Mouse (Mus musculus): ENCODE data around the gene Pafah1b1. TPM values are rescaled to one million over a fixed set of nuclear protein-coding genes. Genes with fewer than 3 reads are reported as not detected.

Gene Pafah1b1
- polyA plus RNA-seq, 1 experiment from 2014 or later, result 59.3 TPM

DNA sequence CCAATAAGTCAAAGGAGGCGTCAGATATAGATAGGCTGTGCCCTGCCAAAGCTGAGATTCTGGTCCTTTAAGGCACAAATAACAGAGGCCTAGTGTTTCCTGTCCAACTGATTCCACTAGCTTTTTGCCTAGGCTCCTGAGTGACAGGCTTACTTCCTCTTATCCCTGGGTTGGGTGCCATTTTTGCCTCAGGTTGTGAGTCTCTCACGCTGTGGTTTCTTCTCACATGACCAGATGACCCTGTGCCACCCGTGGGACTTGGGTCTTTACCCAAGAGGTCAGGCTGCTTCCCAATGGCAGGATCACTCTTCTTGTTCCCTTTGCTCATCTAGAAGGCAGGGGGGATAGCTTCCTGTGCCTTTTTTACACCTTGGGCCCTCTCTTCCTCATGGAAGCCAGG is 60.2 kb downstream of the Pafah1b1 start:
- no peak for ATAC-seq (replicated peaks; ENCODE audit: low FRiP score)
- H3K9ac ChIP-seq (ENCODE audit: low read depth, low read length), result no peak overlapping the region
- no peak for DNase-seq (ENCODE audit: low spot score)
- no peaks in the 10 kb centered on the region for H3K9me3 ChIP-seq (ENCODE audit: control insufficient read depth, low read length)
- peaks cover 75% of the 10 kb centered on the region for H3K36me3 ChIP-seq (ENCODE audit: control insufficient read depth, insufficient read depth, low read length)
- H3K27ac ChIP-seq (ENCODE audit: low read depth, low read length), result no peak overlapping the region
- H3K27me3 ChIP-seq (replicated peaks; ENCODE audit: control insufficient read depth, insufficient read depth, low read length), result no peaks in the 10 kb centered on the region
- H3K4me3 ChIP-seq (ENCODE audit: low read depth, low read length), result no peak overlapping the region
- WGBS, result 63% methylated on average over 3 of the region's 3 CpGs
- H3K4me1 ChIP-seq (replicated peaks; ENCODE audit: control insufficient read depth, insufficient read depth, low read length), result no peaks in the 10 kb centered on the region
- H3K4me2 ChIP-seq, result no peak overlapping the region

DNA sequence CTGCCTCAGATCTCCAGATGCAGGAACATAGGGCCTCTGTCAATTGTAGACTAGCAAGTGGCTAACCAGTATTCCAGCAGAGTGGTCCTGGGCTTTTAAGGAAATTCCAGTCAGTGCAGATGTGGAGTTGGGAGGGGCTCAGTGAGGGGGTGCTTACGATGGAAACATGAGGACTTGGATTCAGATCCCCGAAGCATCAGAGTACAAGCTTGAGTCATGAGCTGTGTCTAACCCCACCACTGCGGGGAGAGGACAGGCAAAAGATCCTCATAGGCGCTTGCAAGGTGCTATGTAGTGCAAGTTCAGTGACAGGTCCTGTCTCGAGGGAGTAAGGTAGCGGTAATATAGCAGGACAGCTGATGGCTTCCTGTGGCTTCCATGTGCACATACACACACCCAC is 62.2 kb downstream of the Pafah1b1 start:
- H3K4me3 ChIP-seq (ENCODE audit: low read depth, low read length), result no peak overlapping the region
- DNase-seq (ENCODE audit: low spot score), result peak; percentile 32
- no peak overlapping the region for H3K4me2 ChIP-seq
- H3K27me3 ChIP-seq (replicated peaks; ENCODE audit: control insufficient read depth, insufficient read depth, low read length), result no peaks in the 10 kb centered on the region
- peaks cover 82% of the 10 kb centered on the region for H3K36me3 ChIP-seq (ENCODE audit: control insufficient read depth, insufficient read depth, low read length)
- H3K27ac ChIP-seq (ENCODE audit: low read depth, low read length), result no peak overlapping the region
- WGBS, result 91% methylated on average over 6 of the region's 6 CpGs
- H3K9me3 ChIP-seq (ENCODE audit: control insufficient read depth, low read length), result no peaks in the 10 kb centered on the region; the same call in 1 of the 2 replicates
- ATAC-seq (replicated peaks; ENCODE audit: low FRiP score), result no peak
- H3K4me1 ChIP-seq (replicated peaks; ENCODE audit: control insufficient read depth, insufficient read depth, low read length), result no peaks in the 10 kb centered on the region
- H3K9ac ChIP-seq (ENCODE audit: low read depth, low read length), result no peak overlapping the region

DNA sequence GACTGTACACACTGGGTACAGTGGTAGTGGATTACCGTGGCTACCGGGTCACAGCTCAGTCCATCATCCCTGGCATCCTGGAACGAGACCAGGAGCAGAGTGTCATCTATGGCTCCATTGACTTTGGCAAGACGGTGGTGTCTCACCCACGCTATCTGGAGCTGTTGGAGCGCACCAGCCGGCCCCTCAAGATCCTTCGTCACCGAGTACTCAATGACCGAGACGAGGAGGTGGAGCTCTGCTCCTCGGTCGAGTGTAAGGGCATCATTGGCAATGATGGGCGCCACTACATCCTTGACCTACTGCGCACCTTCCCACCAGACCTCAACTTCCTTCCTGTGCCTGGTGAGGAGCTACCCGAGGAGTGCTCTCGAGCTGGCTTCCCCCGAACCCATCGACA is 62.8 kb downstream of the Pafah1b1 start:
- DNase-seq (ENCODE audit: low spot score), result no peak
- no peak overlapping the region for H3K27ac ChIP-seq (ENCODE audit: low read depth, low read length)
- 86% methylated on average over 19 of the region's 19 CpGs for WGBS
- H3K36me3 ChIP-seq (ENCODE audit: control insufficient read depth, insufficient read depth, low read length), result peaks cover 87% of the 10 kb centered on the region
- no peaks in the 10 kb centered on the region; the same call in 1 of the 2 replicates for H3K9me3 ChIP-seq (ENCODE audit: control insufficient read depth, low read length)
- H3K9ac ChIP-seq (ENCODE audit: low read depth, low read length), result no peak overlapping the region
- no peaks in the 10 kb centered on the region for H3K27me3 ChIP-seq (replicated peaks; ENCODE audit: control insufficient read depth, insufficient read depth, low read length)
- ATAC-seq (replicated peaks; ENCODE audit: low FRiP score), result no peak
- no peak overlapping the region for H3K4me2 ChIP-seq
- no peaks in the 10 kb centered on the region for H3K4me1 ChIP-seq (replicated peaks; ENCODE audit: control insufficient read depth, insufficient read depth, low read length)
- no peak overlapping the region for H3K4me3 ChIP-seq (ENCODE audit: low read depth, low read length)

DNA sequence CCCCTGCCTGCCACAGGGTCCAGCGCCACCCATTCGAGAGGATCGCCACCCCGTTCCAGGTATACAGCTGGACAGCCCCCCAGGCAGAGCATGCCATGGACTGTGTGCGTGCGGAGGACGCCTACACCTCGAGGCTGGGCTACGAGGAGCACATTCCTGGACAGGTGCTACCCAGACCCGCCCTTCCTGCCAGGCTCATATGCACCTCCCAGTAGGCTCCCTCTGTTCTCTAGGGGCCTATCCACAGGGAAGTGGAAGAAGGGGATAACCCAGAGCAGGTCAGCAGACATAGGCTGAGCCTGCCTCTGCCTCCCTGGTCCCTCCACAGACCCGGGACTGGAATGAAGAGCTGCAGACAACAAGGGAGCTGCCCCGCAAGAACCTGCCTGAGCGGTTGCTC is 64.1 kb downstream of the Pafah1b1 start:
- H3K4me3 ChIP-seq (ENCODE audit: low read depth, low read length), result no peak overlapping the region
- H3K4me1 ChIP-seq (replicated peaks; ENCODE audit: control insufficient read depth, insufficient read depth, low read length), result no peaks in the 10 kb centered on the region
- no peak overlapping the region for H3K27ac ChIP-seq (ENCODE audit: low read depth, low read length)
- H3K4me2 ChIP-seq, result no peak overlapping the region
- no peaks in the 10 kb centered on the region for H3K27me3 ChIP-seq (replicated peaks; ENCODE audit: control insufficient read depth, insufficient read depth, low read length)
- no peak overlapping the region for H3K9ac ChIP-seq (ENCODE audit: low read depth, low read length)
- ATAC-seq (replicated peaks; ENCODE audit: low FRiP score) (no peak), DNase-seq (ENCODE audit: low spot score) (no peak)
- peaks cover 85% of the 10 kb centered on the region for H3K36me3 ChIP-seq (ENCODE audit: control insufficient read depth, insufficient read depth, low read length)
- H3K9me3 ChIP-seq (ENCODE audit: control insufficient read depth, low read length), result no peaks in the 10 kb centered on the region; the same call in 1 of the 2 replicates
- 94% methylated on average over 13 of the region's 13 CpGs for WGBS

DNA sequence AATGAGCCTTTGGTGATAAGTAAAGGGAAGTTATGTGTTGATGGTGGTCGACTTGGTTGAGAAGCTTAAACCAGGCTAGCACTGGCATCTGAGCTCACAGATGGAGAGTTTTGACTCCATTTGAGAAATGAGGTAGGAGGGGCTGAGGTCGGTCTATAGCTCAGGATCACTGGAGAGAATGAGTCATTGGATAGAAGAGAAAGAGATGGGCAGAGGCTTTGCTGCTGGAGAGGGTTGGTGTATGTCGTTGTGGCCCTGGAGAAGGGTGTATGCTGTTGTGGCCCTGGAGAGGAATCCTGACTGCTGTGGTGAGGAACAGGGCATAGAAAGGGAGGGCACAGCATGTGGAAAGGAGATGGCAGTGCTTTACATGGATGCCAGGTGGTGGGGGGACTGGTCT is 68.5 kb downstream of the Pafah1b1 start:
- peaks cover 63% of the 10 kb centered on the region for H3K36me3 ChIP-seq (ENCODE audit: control insufficient read depth, insufficient read depth, low read length)
- no peaks in the 10 kb centered on the region; the same call in 1 of the 2 replicates for H3K9me3 ChIP-seq (ENCODE audit: control insufficient read depth, low read length)
- no peak for ATAC-seq (replicated peaks; ENCODE audit: low FRiP score)
- no peak for DNase-seq (ENCODE audit: low spot score)
- H3K27ac ChIP-seq (ENCODE audit: low read depth, low read length), result no peak overlapping the region
- H3K9ac ChIP-seq (ENCODE audit: low read depth, low read length), result no peak overlapping the region
- peaks cover 25% of the 10 kb centered on the region for H3K4me1 ChIP-seq (replicated peaks; ENCODE audit: control insufficient read depth, insufficient read depth, low read length)
- no peak overlapping the region for H3K4me2 ChIP-seq
- no peaks in the 10 kb centered on the region for H3K27me3 ChIP-seq (replicated peaks; ENCODE audit: control insufficient read depth, insufficient read depth, low read length)
- 78% methylated on average over 3 of the region's 3 CpGs for WGBS
- H3K4me3 ChIP-seq (ENCODE audit: low read depth, low read length), result no peak overlapping the region

DNA sequence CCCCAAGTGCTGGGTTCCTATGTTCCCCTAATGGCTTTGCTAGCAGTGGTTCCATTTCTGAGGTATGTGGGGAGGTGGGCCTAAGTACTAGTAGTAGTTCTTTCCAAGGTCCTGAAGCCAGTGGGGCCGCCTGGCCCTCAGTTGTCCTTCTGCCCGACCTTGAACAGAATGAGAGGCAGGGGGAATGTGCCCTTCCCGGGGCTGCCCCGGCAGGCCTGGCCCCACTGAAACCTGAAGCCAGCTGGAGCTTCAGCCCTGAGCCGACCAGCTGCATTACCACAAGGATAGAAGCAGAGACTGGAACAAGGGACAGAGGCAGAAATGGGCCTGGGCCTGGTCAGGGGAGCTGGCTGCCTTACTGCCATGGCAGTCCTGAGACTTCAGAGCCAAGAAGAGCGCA is 71.1 kb downstream of the Pafah1b1 start:
- peaks cover 37% of the 10 kb centered on the region for H3K36me3 ChIP-seq (ENCODE audit: control insufficient read depth, insufficient read depth, low read length)
- DNase-seq (ENCODE audit: low spot score) (no peak), ATAC-seq (replicated peaks; ENCODE audit: low FRiP score) (no peak)
- WGBS, result 68% methylated on average over 6 of the region's 6 CpGs
- H3K4me2 ChIP-seq, result peak overlapping the region; percentile 3
- no peaks in the 10 kb centered on the region for H3K27me3 ChIP-seq (replicated peaks; ENCODE audit: control insufficient read depth, insufficient read depth, low read length)
- no peak overlapping the region for H3K27ac ChIP-seq (ENCODE audit: low read depth, low read length)
- H3K9ac ChIP-seq (ENCODE audit: low read depth, low read length), result 0 out of 2 replicates have a peak overlapping the region, but pooled peaks have one; percentile 21
- no peak overlapping the region for H3K4me3 ChIP-seq (ENCODE audit: low read depth, low read length)
- H3K4me1 ChIP-seq (replicated peaks; ENCODE audit: control insufficient read depth, insufficient read depth, low read length), result peaks cover 31% of the 10 kb centered on the region
- no peaks in the 10 kb centered on the region; the same call in 1 of the 2 replicates for H3K9me3 ChIP-seq (ENCODE audit: control insufficient read depth, low read length)

DNA sequence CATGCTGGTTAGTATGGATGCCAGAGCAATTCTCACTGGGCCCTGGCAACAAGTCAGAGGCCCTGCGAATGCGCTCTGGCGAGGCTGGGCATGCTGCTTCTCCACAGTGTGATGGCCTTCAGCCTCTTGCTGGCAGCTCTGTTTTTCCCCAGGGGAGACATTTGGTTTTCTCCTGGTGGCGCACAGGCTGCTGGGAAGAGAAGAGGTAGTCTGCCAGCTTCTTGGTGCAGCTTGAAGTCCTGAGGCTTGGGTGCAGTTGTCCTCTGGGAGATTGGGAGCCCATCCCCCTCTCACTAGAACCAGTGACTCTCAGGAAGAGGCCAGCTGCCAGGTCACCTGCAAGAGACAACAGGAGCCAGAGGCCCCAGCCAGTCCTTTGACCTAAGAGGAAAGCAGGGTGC is 71.7 kb downstream of the Pafah1b1 start:
- ATAC-seq (replicated peaks; ENCODE audit: low FRiP score), result no peak
- H3K27ac ChIP-seq (ENCODE audit: low read depth, low read length), result no peak overlapping the region; the same call in 1 of the 2 replicates
- H3K36me3 ChIP-seq (ENCODE audit: control insufficient read depth, insufficient read depth, low read length), result peaks cover 31% of the 10 kb centered on the region
- H3K4me1 ChIP-seq (replicated peaks; ENCODE audit: control insufficient read depth, insufficient read depth, low read length), result peaks cover 36% of the 10 kb centered on the region
- no peak overlapping the region for H3K9ac ChIP-seq (ENCODE audit: low read depth, low read length)
- H3K4me2 ChIP-seq, result peak overlapping the region; percentile 3
- H3K27me3 ChIP-seq (replicated peaks; ENCODE audit: control insufficient read depth, insufficient read depth, low read length), result no peaks in the 10 kb centered on the region
- DNase-seq (ENCODE audit: low spot score), result no peak
- H3K9me3 ChIP-seq (ENCODE audit: control insufficient read depth, low read length), result no peaks in the 10 kb centered on the region
- WGBS, result 90% methylated on average over 4 of the region's 4 CpGs
- no peak overlapping the region for H3K4me3 ChIP-seq (ENCODE audit: low read depth, low read length)

DNA sequence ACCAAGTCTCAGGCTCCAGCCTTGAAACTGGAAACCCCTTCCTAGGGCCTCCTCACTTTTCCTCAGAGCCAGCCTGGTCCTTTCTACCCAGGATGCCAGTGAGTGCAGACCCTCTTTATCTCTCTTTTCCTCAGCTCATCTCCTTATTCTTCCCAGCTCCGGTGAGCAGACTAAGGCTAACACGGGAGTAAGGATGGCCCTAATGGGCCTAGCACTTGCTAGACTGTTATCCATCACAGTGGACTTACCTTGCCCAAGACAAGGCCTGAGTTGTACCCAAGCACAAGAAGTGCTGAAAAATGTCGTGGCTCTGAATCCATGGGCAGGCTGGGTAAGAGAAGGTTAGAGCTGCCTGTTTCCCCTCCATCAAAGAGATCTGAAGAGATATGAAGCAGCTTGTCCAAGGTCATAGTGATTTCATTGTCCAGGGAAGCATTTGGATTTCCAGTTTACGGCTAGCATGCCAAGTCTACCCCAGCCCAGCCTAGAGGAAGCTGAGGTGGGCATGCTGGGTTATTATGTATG is 73.8 kb downstream of the Pafah1b1 start:
- Histone ChIP-seq H3K27ac (ENCODE audit: low read depth, low read length) (peak overlapping the region; percentile 90; the same call in 1 of the 2 replicates), H3K9ac (ENCODE audit: low read depth, low read length) (peak overlapping the region; percentile 95), H3K4me2 (peak overlapping the region; percentile 57), H3K27me3 (replicated peaks; ENCODE audit: control insufficient read depth, insufficient read depth, low read length) (no peaks in the 10 kb centered on the region), H3K9me3 (ENCODE audit: control insufficient read depth, low read length) (no peaks in the 10 kb centered on the region), H3K36me3 (ENCODE audit: control insufficient read depth, insufficient read depth, low read length) (peaks cover 11% of the 10 kb centered on the region), H3K4me3 (ENCODE audit: low read depth, low read length) (peak overlapping the region; percentile 99), H3K4me1 (replicated peaks; ENCODE audit: control insufficient read depth, insufficient read depth, low read length) (peaks cover 36% of the 10 kb centered on the region)
- DNase-seq (ENCODE audit: low spot score) (no peak), ATAC-seq (replicated peaks; ENCODE audit: low FRiP score) (no peak)
- 50% methylated on average over 4 of the region's 4 CpGs for WGBS
